ENCODE assay signal across 23 mouse cellular contexts in genomic region chr15:68389855-68390254, GRCm38 (mm10).
DNase-seq lines count a peak whose midpoint lies in the region; ATAC-seq and TF ChIP-seq lines count a peak whose summit lies in the region.
"Had no signal": no experiment of that assay in that cellular context is flagged by ENCODE, and none has a peak within 500 bp of the region (broad histone marks: within the 10 kb centered on the region; RNA-seq: fewer than 3 reads in every experiment).

No protein-coding gene starts in this region.

- H3K27ac ChIP-seq in lung, embryonic 14.5 days (ENCODE audit: low read depth), result no peak overlapping the region
- peak overlapping the region; percentile 51; the same call in 1 of the 2 replicates for H3K27ac ChIP-seq in lung, postnatal 0 days (ENCODE audit: low read length)
- H3K27ac ChIP-seq: embryonic facial prominence, embryonic 10.5 days; embryonic facial prominence, embryonic 13.5 days; forebrain, embryonic 12.5 days; forebrain, embryonic 15.5 days; heart, embryonic 13.5 days; hindbrain, embryonic 12.5 days; hindbrain, embryonic 15.5 days had no signal

- H3K4me2 ChIP-seq in lung, embryonic 14.5 days, result no peak overlapping the region
- H3K4me2 ChIP-seq in lung, postnatal 0 days (replicated peaks; ENCODE audit: low read depth, low read length), result no peak overlapping the region
- H3K4me2 ChIP-seq: embryonic facial prominence, embryonic 13.5 days; forebrain, embryonic 12.5 days; forebrain, embryonic 15.5 days; heart, embryonic 13.5 days; hindbrain, embryonic 12.5 days; hindbrain, embryonic 15.5 days had no signal

- TF ChIP-seq EP300 in lung, postnatal 0 days (IDR thresholded peaks at IDR 0.05), result no peak

- no peaks in the 10 kb centered on the region for H3K9me3 ChIP-seq in lung, embryonic 14.5 days (ENCODE audit: low read depth, low read length)
- no peaks in the 10 kb centered on the region for H3K9me3 ChIP-seq in lung, postnatal 0 days (ENCODE audit: low read length)
- H3K9me3 ChIP-seq: embryonic facial prominence, embryonic 10.5 days; embryonic facial prominence, embryonic 13.5 days; forebrain, embryonic 12.5 days; forebrain, embryonic 15.5 days; heart, embryonic 13.5 days; hindbrain, embryonic 12.5 days; hindbrain, embryonic 15.5 days had no signal

- H3K27me3 ChIP-seq in lung, embryonic 14.5 days (ENCODE audit: insufficient read depth, low read length), result no peaks in the 10 kb centered on the region
- H3K27me3 ChIP-seq in lung, postnatal 0 days (replicated peaks; ENCODE audit: insufficient read depth, low read length), result no peaks in the 10 kb centered on the region
- H3K27me3 ChIP-seq: embryonic facial prominence, embryonic 13.5 days; forebrain, embryonic 12.5 days; forebrain, embryonic 15.5 days; heart, embryonic 13.5 days; hindbrain, embryonic 12.5 days; hindbrain, embryonic 15.5 days had no signal

- DNase-seq in heart, adult 11 months, result peak; percentile 41
- DNase-seq in heart, postnatal 10 days, result no peak
- DNase-seq in lung, embryonic 14.5 days, result peak; percentile 87
- DNase-seq in lung, postnatal 25 days (ENCODE audit: low spot score), result no peak
- peak; percentile 78 for DNase-seq in lung, postnatal 0 days (ENCODE audit: low spot score)
- no peak for DNase-seq in lung, postnatal 14 days
- DNase-seq: adrenal gland, adult 8-10 months; adrenal gland, postnatal 25 days; cerebellum, adult 11-12 months; cerebellum, adult 8-10 months; cerebellum, postnatal 10 days; cerebellum, postnatal 36 days; embryo, embryonic 11 days; gastrocnemius, postnatal 36 days had no signal

- intact Hi-C loops in heart, postnatal 10 days (cut with DNase I), result no loop called here

- ATAC-seq in lung, embryonic 14.5 days (ENCODE audit: insufficient read depth), result peak; percentile 64
- ATAC-seq in lung, postnatal 0 days, result peak; percentile 60
- ATAC-seq: activated CD4-positive, CD25-positive, alpha-beta regulatory T cell, adult 4 months; forebrain, embryonic 15.5 days had no signal

- no peak overlapping the region for H3K9ac ChIP-seq in lung, embryonic 14.5 days
- H3K9ac ChIP-seq in lung, postnatal 0 days (replicated peaks; ENCODE audit: low read depth), result no peak overlapping the region
- H3K9ac ChIP-seq: embryonic facial prominence, embryonic 13.5 days; forebrain, embryonic 12.5 days; forebrain, embryonic 15.5 days; heart, embryonic 13.5 days; hindbrain, embryonic 12.5 days; hindbrain, embryonic 15.5 days had no signal

- H3K36me3 ChIP-seq in lung, embryonic 14.5 days (ENCODE audit: insufficient read depth), result no peaks in the 10 kb centered on the region
- no peaks in the 10 kb centered on the region for H3K36me3 ChIP-seq in lung, postnatal 0 days (ENCODE audit: insufficient read depth, low read length)
- H3K36me3 ChIP-seq: embryonic facial prominence, embryonic 10.5 days; embryonic facial prominence, embryonic 13.5 days; forebrain, embryonic 12.5 days; forebrain, embryonic 15.5 days; heart, embryonic 13.5 days; hindbrain, embryonic 12.5 days; hindbrain, embryonic 15.5 days had no signal

- no peak for TF ChIP-seq CTCF in lung, embryonic 14.5 days (IDR thresholded peaks at IDR 0.05; ENCODE audit: low read depth)
- TF ChIP-seq CTCF in lung, postnatal 0 days (IDR thresholded peaks at IDR 0.05), result no peak

- no peak overlapping the region for H3K4me3 ChIP-seq in lung, embryonic 14.5 days (ENCODE audit: low read depth, low read length)
- no peak overlapping the region for H3K4me3 ChIP-seq in lung, postnatal 0 days (ENCODE audit: low read depth, low read length)
- H3K4me3 ChIP-seq: embryonic facial prominence, embryonic 10.5 days; embryonic facial prominence, embryonic 13.5 days; erythroblast, embryonic 14.5 days; forebrain, embryonic 12.5 days; forebrain, embryonic 15.5 days; heart, embryonic 13.5 days; hindbrain, embryonic 12.5 days; hindbrain, embryonic 15.5 days had no signal

- WGBS in lung, embryonic 14.5 days, result 52% methylated on average over 5 of the region's 5 CpGs
- 63% methylated on average over 5 of the region's 5 CpGs for WGBS in lung, postnatal 0 days

- H3K4me1 ChIP-seq in lung, embryonic 14.5 days (ENCODE audit: insufficient read depth), result no peaks in the 10 kb centered on the region
- no peaks in the 10 kb centered on the region for H3K4me1 ChIP-seq in lung, postnatal 0 days (ENCODE audit: insufficient read depth, low read depth, low read length)
- H3K4me1 ChIP-seq: embryonic facial prominence, embryonic 10.5 days; embryonic facial prominence, embryonic 13.5 days; forebrain, embryonic 12.5 days; forebrain, embryonic 15.5 days; hindbrain, embryonic 12.5 days; hindbrain, embryonic 15.5 days had no signal

Comparison
In these comparisons a context has a peak if more than half of its experiments do, and no peak if none do; other contexts are left out.
1. DNase-seq: peak in heart, adult 11 months (single experiment), lung, embryonic 14.5 days (single experiment) and lung, postnatal 0 days (single experiment); none in heart, postnatal 10 days (0 of 2), lung, postnatal 25 days (single experiment) and lung, postnatal 14 days (single experiment).